Mouse (Mus musculus) limb, embryonic 11.5 days (tissue): ENCODE measurements around the gene Nudt2. TPM values are rescaled to one million over a fixed set of nuclear protein-coding genes. Genes with fewer than 3 reads are reported as not detected.

Source experiments
- ATAC-seq: fragments of 200-750 bp; cut with Nextera tagmentation; 2 replicates; pipeline ENCODE4 v1.8.0; 2017; ENCODE audit warnings: low read depth; ENCODE audit not compliant: insufficient number of reproducible peaks, low FRiP score, low TSS enrichment
- DNase-seq: peaks from one replicate; pipeline ENCODE4 v3.0.0-alpha.2; 2015; ENCODE audit warnings: low spot score
- H3K27ac ChIP-seq: fragments of 300-500 bp; sonication (generic); replicated peaks from 2 replicates; pipeline ENCODE4 v1.5.1; 2014; ENCODE audit warnings: low read depth, mild to moderate bottlenecking, low read length
- H3K27me3 ChIP-seq: fragments of 300-500 bp; sonication (generic); 2 replicates; pipeline ENCODE4 v1.6.1; 2014; ENCODE audit warnings: mild to moderate bottlenecking, low read length, mixed read lengths; ENCODE audit not compliant: control insufficient read depth, insufficient read depth
- H3K36me3 ChIP-seq: fragments of 300-500 bp; sonication (generic); 2 replicates; pipeline ENCODE4 v1.6.1; 2014; ENCODE audit warnings: mild to moderate bottlenecking, low read length, moderate library complexity, mixed read lengths; ENCODE audit not compliant: control insufficient read depth, insufficient read depth
- H3K4me1 ChIP-seq: fragments of 300-500 bp; sonication (generic); 2 replicates; pipeline ENCODE4 v1.6.1; 2014; ENCODE audit warnings: low read length, mixed read lengths; ENCODE audit not compliant: control insufficient read depth, insufficient read depth
- H3K4me2 ChIP-seq: fragments of 300-500 bp; sonication (generic); 2 replicates; pipeline ENCODE4 v1.6.1; 2014; ENCODE audit warnings: low read depth, mild to moderate bottlenecking, moderate library complexity; ENCODE audit not compliant: severe bottlenecking
- H3K4me3 ChIP-seq: fragments of 300-500 bp; sonication (generic); 2 replicates; pipeline ENCODE4 v1.5.1; 2014; ENCODE audit warnings: low read depth, low read length
- H3K9ac ChIP-seq: fragments of 300-500 bp; sonication (generic); 2 replicates; pipeline ENCODE4 v1.6.1; 2014; ENCODE audit warnings: mild to moderate bottlenecking, low read length
- H3K9me3 ChIP-seq: fragments of 300-500 bp; sonication (generic); 2 replicates; pipeline ENCODE4 v1.6.1; 2016; ENCODE audit warnings: low read length; ENCODE audit not compliant: control insufficient read depth
- WGBS: fragments of 180-500 bp; shearing (Covaris S2); extraction: QIAGEN DNeasy Blood & Tissue Kit; methylation state at CpG from one replicate; pipeline ENCODE4 v1.1.7; 2014; 5-methylcytosine and 5-hydroxymethylcytosine counted together
- polyA plus RNA-seq: library from polyadenylated mRNA; unstranded; fragments of >200 nt; fragmentation: Nextera tagmentation; extraction: Ambion mirVana; gene quantifications from 2 replicates; pipeline ENCODE4 v1.2.1, GENCODE M21; 2014

The Nudt2 gene
- polyA plus RNA-seq, 1 experiment from 2014 or later: 53.3 TPM

GRCm38 (mm10) chr4:41497995-41498845, 33.3 kb downstream of the Nudt2 start:
- no peak for ATAC-seq
- H3K9ac ChIP-seq: no peak overlapping the region

GRCm38 (mm10) chr4:41498921-41499391, 34.0 kb downstream of the Nudt2 start:
- Histone ChIP-seq H3K4me1 (peaks cover 17% of the 10 kb centered on the region), H3K4me2 (peak overlapping the region; percentile 43), H3K9ac (no peak overlapping the region), H3K9me3 (no peaks in the 10 kb centered on the region), H3K27ac (no peak overlapping the region), H3K27me3 (peaks cover 65% of the 10 kb centered on the region), H3K4me3 (peak overlapping the region; percentile 23; the same call in 1 of the 2 replicates), H3K36me3 (no peaks in the 10 kb centered on the region)
- ATAC-seq (no peak), DNase-seq (peak; percentile 60)
- WGBS: 3% methylated on average over 43 of the region's 43 CpGs

More at GRCm38 (mm10) chr4:41497995-41498845, 33.3 kb downstream of the Nudt2 start:
- Histone ChIP-seq H3K4me3 (peak overlapping the region; percentile 23), H3K36me3 (no peaks in the 10 kb centered on the region), H3K4me2 (peak overlapping the region; percentile 43), H3K27ac (no peak overlapping the region), H3K9me3 (no peaks in the 10 kb centered on the region), H3K4me1 (peaks cover 17% of the 10 kb centered on the region), H3K27me3 (peaks cover 65% of the 10 kb centered on the region)
- peak; percentile 56 for DNase-seq
- 6% methylated on average over 72 of the region's 72 CpGs for WGBS

GRCm38 (mm10) chr4:41499619-41500018, 34.7 kb downstream of the Nudt2 start:
- DNase-seq (no peak), ATAC-seq (no peak)
- H3K9me3 ChIP-seq: no peaks in the 10 kb centered on the region
- no peak overlapping the region for H3K4me3 ChIP-seq
- H3K36me3 ChIP-seq: no peaks in the 10 kb centered on the region
- H3K9ac ChIP-seq: no peak overlapping the region
- peaks cover 17% of the 10 kb centered on the region for H3K4me1 ChIP-seq
- H3K27ac ChIP-seq: no peak overlapping the region
- WGBS: 60% methylated on average over 8 of the region's 8 CpGs
- no peak overlapping the region for H3K4me2 ChIP-seq
- peaks cover 65% of the 10 kb centered on the region for H3K27me3 ChIP-seq

- WGBS: 64% methylated on average over 4 of the region's 4 CpGs
- Histone ChIP-seq H3K4me1 (peaks cover 17% of the 10 kb centered on the region), H3K4me2 (no peak overlapping the region), H3K27me3 (peaks cover 62% of the 10 kb centered on the region), H3K9me3 (no peaks in the 10 kb centered on the region), H3K36me3 (no peaks in the 10 kb centered on the region), H3K9ac (no peak overlapping the region), H3K4me3 (no peak overlapping the region), H3K27ac (no peak overlapping the region)
- no peak for DNase-seq
- ATAC-seq: no peak
These were observed 35.8 kb downstream of the Nudt2 start for GRCm38 (mm10) chr4:41500787-41501186.

- Histone ChIP-seq H3K4me3 (peak overlapping the region; percentile 33), H3K27ac (no peak overlapping the region), H3K4me2 (peak overlapping the region; percentile 62), H3K27me3 (peaks cover 47% of the 10 kb centered on the region), H3K36me3 (no peaks in the 10 kb centered on the region), H3K9ac (peak overlapping the region; percentile 43; the same call in 1 of the 2 replicates), H3K9me3 (no peaks in the 10 kb centered on the region), H3K4me1 (peaks cover 23% of the 10 kb centered on the region)
- ATAC-seq (peak; percentile 46; the same call in 1 of the 2 replicates), DNase-seq (no peak)
- WGBS: 10% methylated on average over 20 of the region's 20 CpGs
These were observed 37.4 kb downstream of the Nudt2 start for GRCm38 (mm10) chr4:41502171-41502940.

- Histone ChIP-seq H3K9ac (peak within 1 kb of the TSS; percentile 43; the same call in 1 of the 2 replicates), H3K27ac (no peak within 1 kb of the TSS), H3K4me3 (peak within 1 kb of the TSS; percentile 33), H3K4me1 (peaks cover 22% of the 10 kb centered on the region), H3K27me3 (peaks cover 40% of the 10 kb centered on the region), H3K36me3 (no peaks in the 10 kb centered on the region), H3K4me2 (peak within 1 kb of the TSS; percentile 62), H3K9me3 (no peaks in the 10 kb centered on the region)
- DNase-seq: peak; percentile 99
- 1% methylated on average over 18 of the region's 18 CpGs for WGBS
- peak; percentile 93 for ATAC-seq
These were observed 38.0 kb downstream of the Nudt2 start, which contains the start of gene AI464131 for GRCm38 (mm10) chr4:41502986-41503412. AI464131 (minus strand) TSS chr4:41503076.

- no peak overlapping the region for H3K4me3 ChIP-seq
- ATAC-seq (no peak), DNase-seq (no peak)
- H3K36me3 ChIP-seq: no peaks in the 10 kb centered on the region
- 70% methylated on average over 5 of the region's 5 CpGs for WGBS
- H3K27me3 ChIP-seq: peaks cover 27% of the 10 kb centered on the region
- no peak overlapping the region for H3K9ac ChIP-seq
- no peak overlapping the region for H3K4me2 ChIP-seq
- peaks cover 16% of the 10 kb centered on the region for H3K4me1 ChIP-seq
- no peak overlapping the region for H3K27ac ChIP-seq
- H3K9me3 ChIP-seq: no peaks in the 10 kb centered on the region
These were observed 39.4 kb downstream of the Nudt2 start for GRCm38 (mm10) chr4:41504325-41504724.

- DNase-seq: no peak
- peaks cover 19% of the 10 kb centered on the region for H3K27me3 ChIP-seq
- H3K9me3 ChIP-seq: no peaks in the 10 kb centered on the region
- no peak overlapping the region for H3K27ac ChIP-seq
- H3K9ac ChIP-seq: no peak overlapping the region
- no peak overlapping the region for H3K4me3 ChIP-seq
- no peak overlapping the region for H3K4me2 ChIP-seq
- 56% methylated on average over 11 of the region's 11 CpGs for WGBS
- peaks cover 16% of the 10 kb centered on the region for H3K4me1 ChIP-seq
- no peaks in the 10 kb centered on the region for H3K36me3 ChIP-seq
- ATAC-seq: no peak
These were observed 40.2 kb downstream of the Nudt2 start for GRCm38 (mm10) chr4:41505131-41505551.
